ENCODE assay signal across 15 mouse cellular contexts in genomic region chr17:56258269-56258668, GRCm38 (mm10). TPM values are rescaled to one million over a fixed set of nuclear protein-coding genes. Genes with fewer than 3 reads are reported as not detected.
A peak's percentile ranks its signal among the peaks of the same experiment; 100 is the strongest.
DNase-seq lines count a peak whose midpoint lies in the region; ATAC-seq and TF ChIP-seq lines count a peak whose summit lies in the region.
"Not testable (repeated sequence)": the region's sequence is repeated elsewhere in the genome, so short reads cannot be mapped to it uniquely, and the experiment has no call there.
"Had no signal": no experiment of that assay in that cellular context is flagged by ENCODE, and none has a peak within 500 bp of the region (broad histone marks: within the 10 kb centered on the region; RNA-seq: fewer than 3 reads in every experiment).

No protein-coding gene starts in this region.

- not testable (repeated sequence) for ATAC-seq in forebrain, embryonic 12.5 days (ENCODE audit: low FRiP score); heart, embryonic 13.5 days (ENCODE audit: extremely low read depth, insufficient number of reproducible peaks, low FRiP score, low TSS enrichment); hindbrain, embryonic 15.5 days (ENCODE audit: low FRiP score, low read depth); liver, postnatal 0 days; neural tube, embryonic 12.5 days (ENCODE audit: low FRiP score, low read depth)

- H3K27ac ChIP-seq in forebrain, embryonic 12.5 days; heart, embryonic 13.5 days (replicated peaks); hindbrain, embryonic 15.5 days (replicated peaks); left cerebral cortex, adult 2 months; liver, postnatal 0 days (ENCODE audit: low read depth); neural tube, embryonic 12.5 days: not testable (repeated sequence)

- not testable (repeated sequence) for H3K9me3 ChIP-seq in forebrain, embryonic 12.5 days; heart, embryonic 13.5 days; hindbrain, embryonic 15.5 days; liver, postnatal 0 days (ENCODE audit: low read length); neural tube, embryonic 12.5 days

- H3K4me2 ChIP-seq in forebrain, embryonic 12.5 days, result peak overlapping the region; percentile 98
- H3K4me2 ChIP-seq in heart, embryonic 13.5 days, result peak overlapping the region; percentile 85
- peak overlapping the region; percentile 95 for H3K4me2 ChIP-seq in hindbrain, embryonic 15.5 days
- peak overlapping the region; percentile 87; the same call in 1 of the 2 replicates for H3K4me2 ChIP-seq in liver, postnatal 0 days (ENCODE audit: low read depth, low read length)
- H3K4me2 ChIP-seq in neural tube, embryonic 12.5 days (replicated peaks), result peak overlapping the region; percentile 92

- intact Hi-C loops in left cerebral cortex, adult 2 months (cut with DNase I), result not testable (repeated sequence)

- not testable (repeated sequence) for TF ChIP-seq CTCF in left cerebral cortex, adult 2 months (IDR thresholded peaks at IDR 0.05); liver, postnatal 0 days (IDR thresholded peaks at IDR 0.05; ENCODE audit: low read depth)

- WGBS in forebrain, embryonic 12.5 days, result 94% methylated on average over 19 of the region's 19 CpGs
- WGBS in heart, embryonic 13.5 days, result 93% methylated on average over 19 of the region's 19 CpGs
- 95% methylated on average over 19 of the region's 19 CpGs for WGBS in hindbrain, embryonic 15.5 days
- WGBS in liver, postnatal 0 days (ENCODE audit: insufficient replicate concordance), result 91% methylated on average over 19 of the region's 19 CpGs
- WGBS in neural tube, embryonic 12.5 days, result 94% methylated on average over 19 of the region's 19 CpGs

- peaks cover 53% of the 10 kb centered on the region for H3K36me3 ChIP-seq in forebrain, embryonic 12.5 days (replicated peaks)
- H3K36me3 ChIP-seq in heart, embryonic 13.5 days, result peaks cover 52% of the 10 kb centered on the region
- peaks cover 36% of the 10 kb centered on the region for H3K36me3 ChIP-seq in hindbrain, embryonic 15.5 days
- H3K36me3 ChIP-seq in liver, postnatal 0 days (replicated peaks; ENCODE audit: insufficient read depth, low read length), result peaks cover 30% of the 10 kb centered on the region
- peaks cover 52% of the 10 kb centered on the region for H3K36me3 ChIP-seq in neural tube, embryonic 12.5 days

- peak; percentile 56 for DNase-seq in cerebellum, adult 11-12 months
- DNase-seq in left cerebral cortex, adult 2 months (ENCODE audit: extremely low spot score in 1 of 2, low spot score in 2 of 2); liver, postnatal 0 days: not testable (repeated sequence)

- not testable (repeated sequence) for H3K9ac ChIP-seq in forebrain, embryonic 12.5 days; hindbrain, embryonic 15.5 days; liver, postnatal 0 days (replicated peaks); neural tube, embryonic 12.5 days
- 0 out of 2 replicates have a peak overlapping the region, but pooled peaks have one; percentile 75 for H3K9ac ChIP-seq in heart, embryonic 13.5 days

- TF ChIP-seq EP300 in liver, postnatal 0 days (IDR thresholded peaks at IDR 0.05; ENCODE audit: low read depth), result not testable (repeated sequence)

- H3K27me3 ChIP-seq in forebrain, embryonic 12.5 days; heart, embryonic 13.5 days (replicated peaks); hindbrain, embryonic 15.5 days; liver, postnatal 0 days (ENCODE audit: insufficient read depth, low read length); neural tube, embryonic 12.5 days (replicated peaks): not testable (repeated sequence)

- not testable (repeated sequence) for H3K4me3 ChIP-seq in forebrain, embryonic 12.5 days (replicated peaks); liver, postnatal 0 days (ENCODE audit: low read depth, low read length); neural tube, embryonic 12.5 days
- peak overlapping the region; percentile 73 for H3K4me3 ChIP-seq in heart, embryonic 13.5 days
- peak overlapping the region; percentile 54 for H3K4me3 ChIP-seq in hindbrain, embryonic 15.5 days
- H3K4me3 ChIP-seq in left cerebral cortex, adult 2 months, result peak overlapping the region; percentile 90

- H3K4me1 ChIP-seq in forebrain, embryonic 12.5 days, result peaks cover 45% of the 10 kb centered on the region
- H3K4me1 ChIP-seq in heart, embryonic 13.5 days, result peaks cover 67% of the 10 kb centered on the region
- peaks cover 70% of the 10 kb centered on the region for H3K4me1 ChIP-seq in hindbrain, embryonic 15.5 days (replicated peaks)
- peaks cover 34% of the 10 kb centered on the region for H3K4me1 ChIP-seq in liver, postnatal 0 days (ENCODE audit: insufficient read depth)
- peaks cover 43% of the 10 kb centered on the region for H3K4me1 ChIP-seq in neural tube, embryonic 12.5 days

RNA-seq across cellular contexts. Expression of gene Fem1a, which starts 1.7 kb away (rescaled TPM):
- 18.2 and 20.3 TPM in 2 replicates for polyA plus RNA-seq in forebrain, embryonic 12.5 days (2016; fragmentation: Nextera tagmentation; extraction: Ambion mirVana)
- polyA plus RNA-seq in heart, embryonic 13.5 days (2015; fragmentation: Nextera tagmentation; extraction: Ambion mirVana), result 17.2 and 18.5 TPM in 2 replicates
- 18.2 and 18.8 TPM in 2 replicates for polyA plus RNA-seq in hindbrain, embryonic 15.5 days (2015; fragmentation: Nextera tagmentation; extraction: Ambion mirVana)
- 10 to 100 TPM; 31.8 to 34.6 TPM for total RNA-seq in left cerebral cortex, adult 2 months (2021)
- polyA plus RNA-seq in liver, postnatal 0 days (2015; fragmentation: Nextera tagmentation; extraction: Ambion mirVana), result 5.1 and 5.2 TPM in 2 replicates
- 19.9 and 20.6 TPM in 2 replicates for polyA plus RNA-seq in neural tube, embryonic 12.5 days (2016; fragmentation: Nextera tagmentation; extraction: Ambion mirVana)

RNA-seq across cellular contexts. Expression of gene Ticam1, which starts 18.3 kb away (rescaled TPM):
- polyA plus RNA-seq in forebrain, embryonic 12.5 days (2016; fragmentation: Nextera tagmentation; extraction: Ambion mirVana), result 1.5 and 1.7 TPM in 2 replicates
- polyA plus RNA-seq in heart, embryonic 13.5 days (2015; fragmentation: Nextera tagmentation; extraction: Ambion mirVana), result 7.7 and 8.4 TPM in 2 replicates
- polyA plus RNA-seq in hindbrain, embryonic 15.5 days (2015; fragmentation: Nextera tagmentation; extraction: Ambion mirVana), result 1.3 and 1.8 TPM in 2 replicates
- total RNA-seq in left cerebral cortex, adult 2 months (2021), result 1 to 10 TPM; 6.9 to 7.2 TPM
- 2.6 and 3.1 TPM in 2 replicates for polyA plus RNA-seq in liver, postnatal 0 days (2015; fragmentation: Nextera tagmentation; extraction: Ambion mirVana)
- polyA plus RNA-seq in neural tube, embryonic 12.5 days (2016; fragmentation: Nextera tagmentation; extraction: Ambion mirVana), result 1.5 and 2.0 TPM in 2 replicates

RNA-seq across cellular contexts. Expression of gene Plin3, which starts 34.4 kb away (rescaled TPM):
- 28.6 and 28.8 TPM in 2 replicates for polyA plus RNA-seq in forebrain, embryonic 12.5 days (2016; fragmentation: Nextera tagmentation; extraction: Ambion mirVana)
- 67.1 and 71.8 TPM in 2 replicates for polyA plus RNA-seq in heart, embryonic 13.5 days (2015; fragmentation: Nextera tagmentation; extraction: Ambion mirVana)
- 16.6 and 17.5 TPM in 2 replicates for polyA plus RNA-seq in hindbrain, embryonic 15.5 days (2015; fragmentation: Nextera tagmentation; extraction: Ambion mirVana)
- 10 to 100 TPM in 1 of 2 experiments, 1 to 10 TPM in 1; 7.7 to 11.4 TPM for total RNA-seq in left cerebral cortex, adult 2 months (2021)
- polyA plus RNA-seq in liver, postnatal 0 days (2015; fragmentation: Nextera tagmentation; extraction: Ambion mirVana), result 25.8 and 26.8 TPM in 2 replicates
- 29.0 and 31.7 TPM in 2 replicates for polyA plus RNA-seq in neural tube, embryonic 12.5 days (2016; fragmentation: Nextera tagmentation; extraction: Ambion mirVana)

RNA-seq across cellular contexts. Expression of gene Dpp9, which starts 39.6 kb away (rescaled TPM):
- 43.4 and 48.6 TPM in 2 replicates for polyA plus RNA-seq in forebrain, embryonic 12.5 days (2016; fragmentation: Nextera tagmentation; extraction: Ambion mirVana)
- polyA plus RNA-seq in heart, embryonic 13.5 days (2015; fragmentation: Nextera tagmentation; extraction: Ambion mirVana), result 21.8 and 22.4 TPM in 2 replicates
- 25.6 and 28.8 TPM in 2 replicates for polyA plus RNA-seq in hindbrain, embryonic 15.5 days (2015; fragmentation: Nextera tagmentation; extraction: Ambion mirVana)
- 10 to 100 TPM; 70.7 to 74.1 TPM for total RNA-seq in left cerebral cortex, adult 2 months (2021)
- 10.2 and 12.1 TPM in 2 replicates for polyA plus RNA-seq in liver, postnatal 0 days (2015; fragmentation: Nextera tagmentation; extraction: Ambion mirVana)
- 35.0 and 35.1 TPM in 2 replicates for polyA plus RNA-seq in neural tube, embryonic 12.5 days (2016; fragmentation: Nextera tagmentation; extraction: Ambion mirVana)

RNA-seq across cellular contexts. Expression of gene Arrdc5, which starts 41.8 kb away (rescaled TPM):
- not detected in 2 replicates for polyA plus RNA-seq in forebrain, embryonic 12.5 days (2016; fragmentation: Nextera tagmentation; extraction: Ambion mirVana)
- not detected in 2 replicates for polyA plus RNA-seq in heart, embryonic 13.5 days (2015; fragmentation: Nextera tagmentation; extraction: Ambion mirVana)
- not detected in 2 replicates for polyA plus RNA-seq in hindbrain, embryonic 15.5 days (2015; fragmentation: Nextera tagmentation; extraction: Ambion mirVana)
- total RNA-seq in left cerebral cortex, adult 2 months (2021), result not detected
- polyA plus RNA-seq in liver, postnatal 0 days (2015; fragmentation: Nextera tagmentation; extraction: Ambion mirVana), result not detected in 2 replicates
- polyA plus RNA-seq in neural tube, embryonic 12.5 days (2016; fragmentation: Nextera tagmentation; extraction: Ambion mirVana), result not detected in 2 replicates
- total RNA-seq: adrenal gland, adult 2 months; gastrocnemius, adult 18-20 months; layer of hippocampus, postnatal 14 days; left cerebral cortex, postnatal 36 days; megakaryocyte-erythroid progenitor cell, adult 5-6 weeks had no signal
- polyA plus RNA-seq: adrenal gland, adult 2 months; CD4-positive, CD25-positive, alpha-beta regulatory T cell, adult 4 months; forebrain, embryonic 11.5 days; lung, postnatal 0 days had no signal
